ENCODE assay signal across 9 mouse cellular contexts in genomic region chr3:88467116-88467824, GRCm38 (mm10). TPM values are rescaled to one million over a fixed set of nuclear protein-coding genes. Genes with fewer than 3 reads are reported as not detected.
DNase-seq lines count a peak whose midpoint lies in the region; ATAC-seq lines count a peak whose summit lies in the region.
"Had no signal": no experiment of that assay in that cellular context is flagged by ENCODE, and none has a peak within 500 bp of the region (broad histone marks: within the 10 kb centered on the region; RNA-seq: fewer than 3 reads in every experiment).

No protein-coding gene starts in this region.

- H3K27ac ChIP-seq in hindbrain, embryonic 14.5 days, result no peak overlapping the region
- H3K27ac ChIP-seq: macrophage had no signal

- H3K4me3 ChIP-seq in hindbrain, embryonic 14.5 days (replicated peaks; ENCODE audit: low read length), result no peak overlapping the region

- ATAC-seq in hindbrain, embryonic 14.5 days (ENCODE audit: low FRiP score), result peak; percentile 78; the same call in 1 of the 2 replicates

- H3K27me3 ChIP-seq in hindbrain, embryonic 14.5 days (ENCODE audit: control insufficient read depth, insufficient read depth, low read length), result no peaks in the 10 kb centered on the region

- H3K36me3 ChIP-seq in hindbrain, embryonic 14.5 days (replicated peaks; ENCODE audit: control insufficient read depth, insufficient read depth), result no peaks in the 10 kb centered on the region

- 31% methylated on average over 16 of the region's 16 CpGs for WGBS in hindbrain, embryonic 14.5 days

- H3K9ac ChIP-seq in hindbrain, embryonic 14.5 days, result no peak overlapping the region

- H3K4me1 ChIP-seq in hindbrain, embryonic 14.5 days (replicated peaks; ENCODE audit: control insufficient read depth, insufficient read depth, low read length), result no peaks in the 10 kb centered on the region

- H3K9me3 ChIP-seq in hindbrain, embryonic 14.5 days (ENCODE audit: control insufficient read depth, low read length), result no peaks in the 10 kb centered on the region

- peak; percentile 63 for DNase-seq in Muller cell, postnatal 12 days (ENCODE audit: inconsistent ontology term)
- peak; percentile 79 for DNase-seq in cerebellum, adult 9-11 months
- DNase-seq in frontal cortex, postnatal 36 days (ENCODE audit: low spot score in 2 of 2), result peak; percentile 89 to 90
- peak; percentile 96 for DNase-seq in hindbrain, embryonic 14.5 days (ENCODE audit: low spot score)
- peak; percentile 86 to 99 for DNase-seq in layer of hippocampus, postnatal 25 days (ENCODE audit: extremely low spot score in 1 of 2, low spot score in 1 of 2)
- DNase-seq in lung, postnatal 14 days, result peak; percentile 96
- peak; percentile 88 for DNase-seq in ovary, postnatal 36 days (ENCODE audit: low spot score)
- peak; percentile 91 for DNase-seq in thymus, postnatal 14 days

- no peak overlapping the region for H3K4me2 ChIP-seq in hindbrain, embryonic 14.5 days (replicated peaks)

RNA-seq across cellular contexts. Expression of gene Sema4a, which starts 6.3 kb away (rescaled TPM):
- 21.5 and 22.9 TPM in 2 replicates for polyA plus RNA-seq in hindbrain, embryonic 14.5 days (2014; fragmentation: Nextera tagmentation; extraction: Ambion mirVana)
- 10 to 100 TPM; 33.3 to 42.8 TPM for total RNA-seq in layer of hippocampus, postnatal 25 days (2021)

RNA-seq across cellular contexts. Expression of gene Slc25a44, which starts 42.3 kb away (rescaled TPM):
- 36.4 and 42.2 TPM in 2 replicates for polyA plus RNA-seq in hindbrain, embryonic 14.5 days (2014; fragmentation: Nextera tagmentation; extraction: Ambion mirVana)
- total RNA-seq in layer of hippocampus, postnatal 25 days (2021), result 10 to 100 TPM; 74.3 to 75.8 TPM

RNA-seq across cellular contexts. Expression of gene Lmna, which starts 42.5 kb away (rescaled TPM):
- polyA plus RNA-seq in hindbrain, embryonic 14.5 days (2014; fragmentation: Nextera tagmentation; extraction: Ambion mirVana), result 44.3 and 47.3 TPM in 2 replicates
- 10 to 100 TPM; 35.6 to 38.8 TPM for total RNA-seq in layer of hippocampus, postnatal 25 days (2021)

RNA-seq across cellular contexts. Expression of gene Pmf1, which starts 57.1 kb away (rescaled TPM):
- 26.0 and 27.4 TPM in 2 replicates for polyA plus RNA-seq in hindbrain, embryonic 14.5 days (2014; fragmentation: Nextera tagmentation; extraction: Ambion mirVana)
- total RNA-seq in layer of hippocampus, postnatal 25 days (2021), result 1 to 10 TPM; 4.5 to 5.6 TPM
